Mouse (Mus musculus) limb, embryonic 14.5 days (tissue): ENCODE data around the gene Slc11a2. TPM values are rescaled to one million over a fixed set of nuclear protein-coding genes. Genes with fewer than 3 reads are reported as not detected.

Experiments
- ATAC-seq: fragments of 200-750 bp; cut with Nextera tagmentation; 2 replicates; pipeline ENCODE4 v1.8.0; 2017; ENCODE audit warnings: low read depth, moderate number of reproducible peaks, moderate TSS enrichment; ENCODE audit not compliant: low FRiP score
- DNase-seq: peaks from one replicate; pipeline ENCODE4 v3.0.0-alpha.2; 2015; ENCODE audit warnings: low spot score
- H3K27ac ChIP-seq: fragments of 300-500 bp; sonication (generic); replicated peaks from 2 replicates; pipeline ENCODE4 v1.5.1; 2014; ENCODE audit warnings: low read depth, mild to moderate bottlenecking, low read length, moderate library complexity, mixed read lengths
- H3K27me3 ChIP-seq: fragments of 300-500 bp; sonication (generic); 2 replicates; pipeline ENCODE4 v1.6.1; 2014; ENCODE audit warnings: low read length, mixed read lengths; ENCODE audit not compliant: control insufficient read depth, insufficient read depth
- H3K36me3 ChIP-seq: fragments of 300-500 bp; sonication (generic); 2 replicates; pipeline ENCODE4 v1.6.1; 2014; ENCODE audit warnings: mild to moderate bottlenecking, low read length, moderate library complexity, mixed read lengths; ENCODE audit not compliant: control insufficient read depth, insufficient read depth
- H3K4me1 ChIP-seq: fragments of 300-500 bp; sonication (generic); 2 replicates; pipeline ENCODE4 v1.6.1; 2014; ENCODE audit warnings: antibody characterized with exemption, low read length, mixed read lengths; ENCODE audit not compliant: control insufficient read depth, insufficient read depth
- H3K4me2 ChIP-seq: fragments of 300-500 bp; sonication (generic); replicated peaks from 2 replicates; pipeline ENCODE4 v1.6.1; 2014; ENCODE audit warnings: low read depth, mild to moderate bottlenecking, low read length, moderate library complexity; ENCODE audit not compliant: severe bottlenecking
- H3K4me3 ChIP-seq: fragments of 300-500 bp; sonication (generic); replicated peaks from 2 replicates; pipeline ENCODE4 v1.5.1; 2014; ENCODE audit warnings: low read length
- H3K9ac ChIP-seq: fragments of 300-500 bp; sonication (generic); 2 replicates; pipeline ENCODE4 v1.6.1; 2014; ENCODE audit warnings: mild to moderate bottlenecking, low read depth, low read length, moderate library complexity; ENCODE audit not compliant: severe bottlenecking
- H3K9me3 ChIP-seq: fragments of 300-500 bp; sonication (generic); 2 replicates; pipeline ENCODE4 v1.6.1; 2016; ENCODE audit warnings: low read length; ENCODE audit not compliant: control insufficient read depth
- POLR2A ChIP-seq: fragments of 200-500 bp; IDR thresholded peaks from 2 replicates; pipeline ENCODE4 v1.8.0; 2012; ENCODE audit warnings: inconsistent platforms, mild to moderate bottlenecking, moderate library complexity, borderline replicate concordance; ENCODE audit not compliant: insufficient read depth, insufficient read length; ENCODE audit errors: extremely low read depth
- WGBS: fragments of 180-500 bp; shearing (Covaris S2); extraction: QIAGEN DNeasy Blood & Tissue Kit; methylation state at CpG from one replicate; pipeline ENCODE4 v1.1.7; 2014; 5-methylcytosine and 5-hydroxymethylcytosine counted together
- polyA plus RNA-seq, 2 experiments: library from polyadenylated mRNA; depleted of rRNA in 1 of 2; stranded (reverse) in 1 of 2; unstranded in 1 of 2; fragments of >200 nt; fragmentation: Nextera tagmentation in 1 of 2; extraction: Ambion mirVana in 1 of 2; gene quantifications; 2 replicates each; pipeline versions ENCODE4 v1.2.1 to v1.2.3; 2012 to 2014

The Slc11a2 gene
- polyA plus RNA-seq, 2 experiments: 20.4 to 30.3 TPM

GRCm38 (mm10) chr15:100458055-100458454 lies 33.2 kb upstream of the Slc11a2 start:
- H3K27me3 ChIP-seq: no peaks in the 10 kb centered on the region
- H3K4me1 ChIP-seq: no peaks in the 10 kb centered on the region
- H3K4me2 ChIP-seq: no peak overlapping the region
- DNase-seq (peak; percentile 45), ATAC-seq (no peak)
- H3K36me3 ChIP-seq: no peaks in the 10 kb centered on the region
- no peak overlapping the region for H3K9ac ChIP-seq
- no peak overlapping the region for H3K4me3 ChIP-seq
- H3K27ac ChIP-seq: no peak overlapping the region
- WGBS: 54% methylated on average over 10 of the region's 10 CpGs
- TF ChIP-seq POLR2A: no peak
- H3K9me3 ChIP-seq: no peaks in the 10 kb centered on the region

DNA sequence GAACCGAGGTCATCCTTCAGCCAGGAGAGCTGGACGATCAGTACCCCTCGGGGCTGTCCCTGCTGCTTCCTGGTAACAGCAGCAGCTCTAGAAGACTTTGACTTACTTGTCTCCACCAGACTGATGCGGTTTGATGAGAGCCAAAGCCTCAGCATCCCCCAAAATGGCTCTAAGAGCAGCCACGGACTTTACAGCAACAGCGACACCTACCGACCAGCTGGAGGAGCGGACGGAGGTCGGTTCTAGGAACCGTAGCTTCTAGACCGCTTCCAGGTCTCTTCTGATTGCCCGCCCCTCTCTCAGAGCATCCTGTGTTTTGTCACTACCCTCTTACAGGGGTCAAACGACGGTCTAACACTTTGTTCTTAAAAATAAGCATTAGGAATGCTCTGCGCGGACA lies 32.5 kb upstream of the Slc11a2 start:
- Histone ChIP-seq H3K4me2 (no peak overlapping the region), H3K4me3 (no peak overlapping the region), H3K27me3 (no peaks in the 10 kb centered on the region), H3K4me1 (no peaks in the 10 kb centered on the region), H3K9ac (no peak overlapping the region), H3K9me3 (no peaks in the 10 kb centered on the region), H3K36me3 (no peaks in the 10 kb centered on the region), H3K27ac (no peak overlapping the region)
- ATAC-seq (no peak; the same call in 1 of the 2 replicates), DNase-seq (peak; percentile 92)
- no peak for TF ChIP-seq POLR2A
- WGBS: 7% methylated on average over 17 of the region's 17 CpGs

DNA sequence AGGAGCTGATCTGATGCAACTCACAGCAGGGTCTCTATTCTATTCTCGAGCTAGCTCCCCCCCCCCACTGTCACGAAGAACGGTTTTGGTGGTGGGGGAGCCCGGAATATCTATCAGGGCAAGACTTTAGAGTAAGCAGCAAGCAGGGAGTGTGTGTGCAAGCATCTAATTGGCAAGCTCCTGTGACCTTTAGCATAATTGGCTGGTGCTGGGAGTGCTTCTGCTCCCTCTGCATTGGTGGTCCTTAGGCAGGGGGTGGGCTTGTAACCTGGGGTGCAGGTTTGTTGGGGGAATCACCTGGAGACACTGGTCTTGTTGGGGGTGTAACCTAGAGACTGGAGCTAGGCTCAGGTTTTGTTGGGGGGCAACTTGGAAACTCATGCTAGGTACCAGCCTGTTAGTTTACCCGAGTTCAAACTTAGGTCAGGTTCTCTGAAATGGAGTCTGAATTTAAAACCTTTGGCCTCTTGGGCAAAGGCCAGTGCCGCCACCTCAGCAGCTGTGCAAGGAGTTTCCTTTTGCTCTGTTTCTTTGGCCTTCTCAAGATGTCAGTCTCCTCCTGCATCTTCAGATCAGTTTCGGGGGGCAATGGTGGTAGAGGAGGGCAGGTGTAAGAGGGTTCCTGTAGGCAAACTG lies 31.6 kb upstream of the Slc11a2 start:
- no peak overlapping the region for H3K4me2 ChIP-seq
- no peak overlapping the region for H3K27ac ChIP-seq
- TF ChIP-seq POLR2A: no peak
- no peak for DNase-seq
- no peaks in the 10 kb centered on the region for H3K36me3 ChIP-seq
- no peaks in the 10 kb centered on the region for H3K4me1 ChIP-seq
- WGBS: 61% methylated on average over 7 of the region's 7 CpGs
- no peaks in the 10 kb centered on the region for H3K27me3 ChIP-seq
- ATAC-seq: no peak
- H3K9ac ChIP-seq: no peak overlapping the region
- H3K4me3 ChIP-seq: no peak overlapping the region
- no peaks in the 10 kb centered on the region for H3K9me3 ChIP-seq

- no peak for ATAC-seq
- H3K9ac ChIP-seq: no peak overlapping the region
- H3K27ac ChIP-seq: no peak overlapping the region
- H3K4me1 ChIP-seq: peaks cover 5% of the 10 kb centered on the region; the same call in 1 of the 2 replicates
- no peaks in the 10 kb centered on the region for H3K9me3 ChIP-seq
- H3K4me3 ChIP-seq: no peak overlapping the region
- H3K36me3 ChIP-seq: no peaks in the 10 kb centered on the region
- WGBS: 80% methylated on average over 11 of the region's 11 CpGs
- TF ChIP-seq POLR2A: no peak
- H3K27me3 ChIP-seq: no peaks in the 10 kb centered on the region
- no peak overlapping the region for H3K4me2 ChIP-seq
- DNase-seq: no peak
These were observed 27.6 kb upstream of the Slc11a2 start for GRCm38 (mm10) chr15:100452486-100452885.

DNA sequence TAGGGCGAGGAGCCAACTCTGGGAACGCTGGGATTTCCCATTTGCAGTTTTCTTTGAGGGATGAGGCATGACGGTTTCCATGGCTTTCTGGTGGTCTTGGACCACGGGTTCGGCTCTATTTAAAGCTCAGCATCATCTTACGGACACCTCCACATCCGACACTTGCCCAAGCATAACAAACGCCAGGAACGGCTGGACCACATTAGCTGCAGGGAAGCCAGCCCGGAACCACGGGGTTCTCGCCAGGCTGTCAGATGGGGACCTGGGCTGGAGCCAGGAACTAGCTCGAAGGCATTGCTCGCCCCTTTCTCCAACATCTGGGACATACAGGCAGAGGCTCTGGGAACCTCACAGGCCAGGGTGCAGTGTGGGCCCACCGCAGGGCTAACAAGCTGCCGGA lies 26.4 kb upstream of the Slc11a2 start:
- Histone ChIP-seq H3K4me2 (peak overlapping the region; percentile 3; the same call in 1 of the 2 replicates), H3K9me3 (no peaks in the 10 kb centered on the region), H3K4me1 (peaks cover 5% of the 10 kb centered on the region; the same call in 1 of the 2 replicates), H3K36me3 (no peaks in the 10 kb centered on the region), H3K27ac (0 out of 2 replicates have a peak overlapping the region, but pooled peaks have one; percentile 2), H3K9ac (no peak overlapping the region), H3K27me3 (no peaks in the 10 kb centered on the region), H3K4me3 (no peak overlapping the region)
- 34% methylated on average over 16 of the region's 16 CpGs for WGBS
- no peak for ATAC-seq
- DNase-seq: peak; percentile 68
- no peak for TF ChIP-seq POLR2A
